Mouse (Mus musculus) hindbrain, postnatal 0 days (tissue): ENCODE data around the gene March11. TPM values are rescaled to one million over a fixed set of nuclear protein-coding genes. Genes with fewer than 3 reads are reported as not detected.
A peak's percentile ranks its signal among the peaks of the same experiment; 100 is the strongest.

Source experiments
- ATAC-seq: fragments of 200-750 bp; cut with Nextera tagmentation; 2 replicates; pipeline ENCODE4 v1.8.0; 2017; ENCODE audit warnings: mild to moderate bottlenecking, moderate TSS enrichment, moderate library complexity
- DNase-seq: peaks from one replicate; pipeline ENCODE4 v3.0.0-alpha.2; 2015; ENCODE audit warnings: low spot score
- H3K27ac ChIP-seq: fragments of 300-500 bp; sonication (generic); 2 replicates; pipeline ENCODE4 v1.5.1; 2014; ENCODE audit warnings: mild to moderate bottlenecking
- H3K27me3 ChIP-seq: fragments of 300-500 bp; sonication (generic); 2 replicates; pipeline ENCODE4 v1.6.1; 2014; ENCODE audit warnings: low read length, mixed read lengths; ENCODE audit not compliant: insufficient read depth
- H3K36me3 ChIP-seq: fragments of 300-500 bp; sonication (generic); 2 replicates; pipeline ENCODE4 v1.6.1; 2014; ENCODE audit warnings: low read length, mixed read lengths; ENCODE audit not compliant: insufficient read depth
- H3K4me1 ChIP-seq: fragments of 300-500 bp; sonication (generic); 2 replicates; pipeline ENCODE4 v1.6.1; 2014; ENCODE audit warnings: antibody characterized with exemption, low read length, mixed read lengths; ENCODE audit not compliant: insufficient read depth
- H3K4me2 ChIP-seq: fragments of 300-500 bp; sonication (generic); 2 replicates; pipeline ENCODE4 v1.6.1; 2014; ENCODE audit warnings: low read depth, mild to moderate bottlenecking, low read length, moderate library complexity, mixed read lengths
- H3K4me3 ChIP-seq: fragments of 300-500 bp; sonication (generic); 2 replicates; pipeline ENCODE4 v1.5.1; 2014; ENCODE audit warnings: low read length
- H3K9ac ChIP-seq: fragments of 300-500 bp; sonication (generic); replicated peaks from 2 replicates; pipeline ENCODE4 v1.6.1; 2014; ENCODE audit warnings: mild to moderate bottlenecking, low read length, moderate library complexity, mixed read lengths
- H3K9me3 ChIP-seq: fragments of 300-500 bp; sonication (generic); 2 replicates; pipeline ENCODE4 v1.6.1; 2016; ENCODE audit warnings: low read length, mixed read lengths
- CTCF ChIP-seq: IDR thresholded peaks from 2 replicates; pipeline ENCODE4 v1.5.1; 2016; ENCODE audit warnings: antibody characterized with exemption, control low read depth, low read depth
- WGBS: fragments of 180-500 bp; shearing (Covaris S2); extraction: QIAGEN DNeasy Blood & Tissue Kit; methylation state at CpG from one replicate; pipeline ENCODE4 v1.1.7; 2014; 5-methylcytosine and 5-hydroxymethylcytosine counted together
- polyA plus RNA-seq: library from polyadenylated mRNA; unstranded; fragments of >200 nt; fragmentation: Nextera tagmentation; extraction: Ambion mirVana; gene quantifications from 2 replicates; pipeline ENCODE4 v1.2.1, GENCODE M21; 2015
- total RNA-seq: library from RNA; depleted of rRNA; stranded (reverse); fragments of >200 nt; gene quantifications from 2 replicates; pipeline ENCODE4 v1.2.3, GENCODE M21; 2014

Gene March11
- total and polyA plus RNA-seq, 2 experiments from 2014 or later, result 8.2 to 8.7 TPM

DNA sequence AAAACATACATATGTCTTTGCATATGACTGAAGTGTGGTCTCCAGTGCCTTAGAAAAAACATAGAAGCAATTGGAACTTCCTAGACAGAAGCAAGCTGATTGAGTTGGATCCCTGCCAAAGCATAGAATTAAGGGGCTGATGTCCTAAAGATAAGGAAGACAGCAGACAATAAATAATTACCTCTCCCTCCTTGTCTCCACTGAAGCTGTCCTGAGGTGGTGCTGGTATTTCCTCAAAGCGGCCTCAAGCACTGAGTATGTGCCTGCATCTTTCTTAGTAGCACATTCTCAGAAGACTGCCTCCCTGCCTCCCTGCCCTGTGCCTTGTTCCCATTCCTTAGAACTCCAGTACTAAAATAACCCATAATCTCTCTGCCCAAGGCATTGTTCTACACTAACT is 15.6 kb upstream of the March11 start:
- TF ChIP-seq CTCF, result no peak

DNA sequence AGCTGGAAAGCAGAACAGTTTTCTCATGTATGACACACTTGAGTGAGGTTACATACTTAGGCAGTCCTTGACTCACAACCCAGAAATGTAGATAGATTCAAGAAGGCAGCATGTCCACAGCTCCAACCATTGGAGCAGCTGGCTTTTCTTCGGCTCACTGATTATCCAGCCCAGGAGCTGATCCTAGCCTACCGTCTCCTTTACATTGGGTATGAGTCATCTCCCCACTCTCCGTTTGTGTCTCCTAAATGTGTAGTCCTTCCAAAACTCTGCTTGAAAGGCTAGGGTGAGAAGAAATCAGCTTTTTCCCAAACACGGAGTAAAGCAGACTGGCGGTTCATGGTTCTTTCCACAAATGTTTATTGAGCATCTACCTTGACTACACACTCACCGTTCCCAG is 10.2 kb upstream of the March11 start:
- 89% methylated on average over 6 of the region's 6 CpGs for WGBS
- Histone ChIP-seq H3K9me3 (no peaks in the 10 kb centered on the region), H3K4me2 (no peak overlapping the region), H3K36me3 (no peaks in the 10 kb centered on the region), H3K9ac (no peak overlapping the region), H3K27ac (no peak overlapping the region), H3K27me3 (no peaks in the 10 kb centered on the region), H3K4me3 (no peak overlapping the region), H3K4me1 (no peaks in the 10 kb centered on the region)
- ATAC-seq (no peak), DNase-seq (no peak)
- no peak for TF ChIP-seq CTCF

More for the DNA sequence above, 15.6 kb upstream of the March11 start:
- no peak overlapping the region for H3K9ac ChIP-seq
- H3K27ac ChIP-seq, result no peak overlapping the region
- no peaks in the 10 kb centered on the region for H3K36me3 ChIP-seq
- H3K4me1 ChIP-seq, result no peaks in the 10 kb centered on the region
- DNase-seq, result peak; percentile 23
- H3K4me3 ChIP-seq, result no peak overlapping the region
- H3K4me2 ChIP-seq, result no peak overlapping the region
- H3K9me3 ChIP-seq, result no peaks in the 10 kb centered on the region
- 59% methylated on average over 1 of the region's 1 CpGs for WGBS
- H3K27me3 ChIP-seq, result no peaks in the 10 kb centered on the region
- no peak for ATAC-seq

DNA sequence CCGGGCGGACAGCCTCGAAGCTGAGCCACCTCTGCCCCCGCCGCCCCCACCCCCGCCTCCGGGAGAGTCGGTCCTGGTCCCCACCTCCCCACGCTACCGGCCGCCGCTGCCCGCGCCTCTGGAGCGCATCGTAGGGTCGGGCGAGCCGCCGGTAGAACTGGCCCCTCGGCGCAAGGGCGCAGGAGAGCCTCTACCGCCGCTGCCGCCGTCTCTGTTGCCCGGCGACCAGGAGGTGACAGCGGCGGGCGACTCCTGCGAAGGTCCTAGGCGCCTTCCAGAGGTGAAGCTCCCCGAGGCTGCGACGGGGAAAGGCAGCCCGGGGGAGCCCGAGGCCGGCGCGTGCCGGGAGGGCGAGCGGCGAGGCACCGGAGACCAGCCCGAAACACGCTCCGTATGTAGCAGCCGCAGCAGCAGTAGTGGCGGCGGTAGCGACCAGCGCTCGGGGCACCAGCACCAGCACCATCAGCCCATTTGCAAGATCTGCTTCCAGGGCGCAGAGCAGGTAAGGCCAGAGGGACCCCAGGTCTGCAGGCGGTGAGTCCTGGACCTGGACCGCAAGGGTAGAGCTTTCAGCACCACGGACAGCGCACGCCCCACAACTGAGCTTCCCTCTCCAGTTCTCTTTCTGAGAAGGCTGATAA is 563 bp downstream of the March11 start:
- H3K27ac ChIP-seq, result peak overlapping the region; percentile 77
- no peaks in the 10 kb centered on the region for H3K9me3 ChIP-seq
- H3K36me3 ChIP-seq, result no peaks in the 10 kb centered on the region
- H3K9ac ChIP-seq, result peak overlapping the region; percentile 74
- peak; percentile 44 for ATAC-seq
- no peaks in the 10 kb centered on the region for H3K4me1 ChIP-seq
- no peak for TF ChIP-seq CTCF
- H3K4me3 ChIP-seq, result peak overlapping the region; percentile 70
- WGBS, result under 1% methylated on average over 59 of the region's 62 CpGs
- DNase-seq, result peak; percentile 67
- peak overlapping the region; percentile 74 for H3K4me2 ChIP-seq
- H3K27me3 ChIP-seq, result no peaks in the 10 kb centered on the region

DNA sequence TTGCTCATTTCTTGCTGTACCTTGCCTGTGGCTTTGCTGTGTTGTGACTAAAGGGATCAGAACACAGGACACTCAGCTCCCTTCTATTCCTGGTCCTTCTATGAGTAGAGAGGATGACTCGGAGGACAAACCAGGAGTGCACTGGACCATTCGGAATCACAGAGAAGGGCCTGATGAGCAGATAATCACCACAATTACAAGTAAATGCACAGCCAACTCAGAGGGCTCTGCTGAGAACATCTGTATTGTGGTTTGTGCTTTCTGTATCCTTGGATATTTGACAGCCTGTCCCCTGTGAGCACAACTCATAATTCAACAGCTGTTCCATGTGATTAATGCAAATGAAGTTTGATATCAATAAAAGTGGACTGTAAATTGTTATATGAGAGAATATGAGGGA is 11.0 kb downstream of the March11 start:
- H3K4me3 ChIP-seq, result no peak overlapping the region
- WGBS, result 76% methylated on average over 2 of the region's 2 CpGs
- H3K27me3 ChIP-seq, result no peaks in the 10 kb centered on the region
- no peak overlapping the region for H3K9ac ChIP-seq
- H3K9me3 ChIP-seq, result no peaks in the 10 kb centered on the region
- no peaks in the 10 kb centered on the region for H3K36me3 ChIP-seq
- DNase-seq, result no peak
- no peaks in the 10 kb centered on the region for H3K4me1 ChIP-seq
- TF ChIP-seq CTCF, result no peak
- no peak for ATAC-seq
- no peak overlapping the region for H3K27ac ChIP-seq
- H3K4me2 ChIP-seq, result no peak overlapping the region

DNA sequence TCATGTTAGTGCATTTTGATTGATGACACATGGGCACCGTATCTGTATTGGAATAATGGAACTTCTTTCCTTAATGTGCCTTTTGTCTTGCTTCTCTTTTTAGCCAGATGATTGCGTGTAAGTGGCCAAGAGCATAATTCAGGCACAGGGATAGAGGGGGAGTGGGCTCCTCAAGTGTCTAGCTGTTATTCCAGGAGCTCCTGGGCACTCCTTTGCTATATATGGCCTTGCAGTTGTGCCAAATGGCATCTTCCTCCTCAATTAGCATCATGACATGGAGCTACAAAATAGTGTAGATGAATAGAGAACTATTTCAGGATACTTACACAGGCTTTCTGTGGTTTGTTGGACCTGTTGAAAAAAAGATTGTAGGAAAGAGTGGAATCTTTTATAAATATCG is 11.6 kb downstream of the March11 start:
- no peak for DNase-seq
- WGBS, result 75% methylated on average over 3 of the region's 3 CpGs
- H3K27ac ChIP-seq, result no peak overlapping the region

DNA sequence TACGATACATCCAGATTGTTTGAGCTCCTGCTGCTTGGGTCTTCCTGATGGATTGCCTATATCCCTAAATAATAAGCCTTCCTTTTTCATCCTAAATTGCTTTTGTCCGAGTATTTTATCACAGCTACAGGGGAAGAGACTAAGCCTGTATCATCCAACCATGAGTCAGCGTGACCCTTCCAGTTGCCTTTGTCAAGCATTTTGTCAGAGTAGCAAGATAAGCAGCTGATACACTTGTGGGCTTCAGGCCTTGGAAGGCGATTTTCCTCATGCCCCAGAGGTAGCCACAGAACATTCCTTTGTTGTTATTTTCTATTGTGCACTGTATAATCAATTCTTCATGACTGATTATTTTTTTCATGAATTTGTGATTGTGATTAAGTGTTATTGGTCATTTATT is 14.0 kb downstream of the March11 start:
- H3K9me3 ChIP-seq, result no peaks in the 10 kb centered on the region
- ATAC-seq, result no peak
- WGBS, result 76% methylated on average over 4 of the region's 4 CpGs

More for the DNA sequence above, 11.6 kb downstream of the March11 start:
- TF ChIP-seq CTCF, result no peak
- H3K4me2 ChIP-seq, result no peak overlapping the region
- H3K36me3 ChIP-seq, result no peaks in the 10 kb centered on the region
- H3K4me3 ChIP-seq, result no peak overlapping the region
- no peak overlapping the region for H3K9ac ChIP-seq
- no peaks in the 10 kb centered on the region for H3K9me3 ChIP-seq
- ATAC-seq, result no peak
- no peaks in the 10 kb centered on the region for H3K4me1 ChIP-seq
- H3K27me3 ChIP-seq, result no peaks in the 10 kb centered on the region

DNA sequence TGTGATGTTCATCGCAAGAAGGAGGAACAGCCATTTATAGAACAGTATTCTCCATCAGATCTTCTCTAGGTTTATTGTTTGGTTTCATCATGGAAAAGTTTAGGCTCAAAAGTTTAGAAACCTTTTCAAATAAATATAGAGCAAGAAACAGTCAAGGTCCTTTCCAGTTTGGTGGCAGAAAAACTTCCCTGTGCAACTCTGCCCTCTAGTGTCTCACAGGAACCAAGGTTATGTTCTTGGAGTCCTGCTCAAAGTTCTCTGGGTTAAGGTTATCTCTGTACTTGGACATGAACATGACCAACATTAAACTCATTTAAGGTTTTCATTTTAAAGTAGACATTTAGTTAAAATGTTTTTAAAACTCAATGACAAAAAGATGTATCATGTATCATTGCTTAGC is 18.3 kb downstream of the March11 start:
- H3K9me3 ChIP-seq, result no peaks in the 10 kb centered on the region
- ATAC-seq, result no peak
- no peak overlapping the region for H3K4me3 ChIP-seq
- H3K27ac ChIP-seq, result no peak overlapping the region
- WGBS, result 90% methylated on average over 1 of the region's 1 CpGs
- H3K36me3 ChIP-seq, result no peaks in the 10 kb centered on the region
- TF ChIP-seq CTCF, result peak; percentile 69
- no peak overlapping the region for H3K9ac ChIP-seq
- no peaks in the 10 kb centered on the region for H3K27me3 ChIP-seq
- no peak overlapping the region for H3K4me2 ChIP-seq
- H3K4me1 ChIP-seq, result no peaks in the 10 kb centered on the region
- DNase-seq, result peak; percentile 69

More for the DNA sequence above, 14.0 kb downstream of the March11 start:
- H3K27me3 ChIP-seq, result no peaks in the 10 kb centered on the region
- H3K27ac ChIP-seq, result no peak overlapping the region
- H3K36me3 ChIP-seq, result no peaks in the 10 kb centered on the region
- H3K4me3 ChIP-seq, result no peak overlapping the region
- H3K9ac ChIP-seq, result no peak overlapping the region
- H3K4me1 ChIP-seq, result no peaks in the 10 kb centered on the region
- DNase-seq, result no peak
- H3K4me2 ChIP-seq, result no peak overlapping the region
- TF ChIP-seq CTCF, result no peak
